Mouse (Mus musculus) cerebellum, postnatal 14 days (tissue): Measurements from ENCODE around the gene 9130213A22Rik.
"Not testable (repeated sequence)": the region's sequence is repeated elsewhere in the genome, so short reads cannot be mapped to it uniquely, and the experiment has no call there.

Experiments
- DNase-seq, 2 experiments: peaks; one replicate each; pipeline ENCODE4 v3.0.0; 2021; ENCODE audit warnings: mixed read lengths in 2 of 2

9130213A22Rik gene

GRCm38 (mm10) chr11:69105796-69106195 lies 16.6 kb downstream of the 9130213A22Rik start:
- DNase-seq = peak in 1 of 2 experiments; percentile 17

- DNase-seq = no peak
Observed at GRCm38 (mm10) chr11:69105227-69105626, 17.2 kb downstream of the 9130213A22Rik start.

- DNase-seq = no peak
Observed at GRCm38 (mm10) chr11:69104487-69104886, 17.9 kb downstream of the 9130213A22Rik start.

- DNase-seq = no peak
Observed at GRCm38 (mm10) chr11:69103531-69104435, 18.6 kb downstream of the 9130213A22Rik start.

- DNase-seq = no peak
Observed at GRCm38 (mm10) chr11:69103121-69103520, 19.3 kb downstream of the 9130213A22Rik start.

GRCm38 (mm10) chr11:69102403-69102725 lies 20.0 kb downstream of the 9130213A22Rik start:
- DNase-seq = no peak

GRCm38 (mm10) chr11:69101604-69102402 lies 20.6 kb downstream of the 9130213A22Rik start:
- no peak for DNase-seq

GRCm38 (mm10) chr11:69100639-69101360 lies 21.6 kb downstream of the 9130213A22Rik start:
- peak in 1 of 2 experiments; percentile 29 for DNase-seq

GRCm38 (mm10) chr11:69099915-69100345 lies 22.5 kb downstream of the 9130213A22Rik start:
- DNase-seq = peak; percentile 88 to 90

- peak; percentile 83 to 92 for DNase-seq
Observed at GRCm38 (mm10) chr11:69099177-69099914, 23.0 kb downstream of the 9130213A22Rik start.

- peak; percentile 99 to 100 for DNase-seq
Observed at GRCm38 (mm10) chr11:69098762-69099091, 23.7 kb downstream of the 9130213A22Rik start.

GRCm38 (mm10) chr11:69098039-69098761 lies 24.2 kb downstream of the 9130213A22Rik start:
- no peak for DNase-seq

GRCm38 (mm10) chr11:69096987-69097900 lies 25.1 kb downstream of the 9130213A22Rik start:
- peak; percentile 85 to 92 for DNase-seq

GRCm38 (mm10) chr11:69096360-69096986 lies 25.9 kb downstream of the 9130213A22Rik start:
- no peak for DNase-seq

- peak in 1 of 2 experiments; percentile 42 for DNase-seq
Observed at GRCm38 (mm10) chr11:69095511-69096231, 26.7 kb downstream of the 9130213A22Rik start.

- peak; percentile 98 to 99 for DNase-seq
Observed at GRCm38 (mm10) chr11:69094697-69095429, 27.5 kb downstream of the 9130213A22Rik start, which contains the start of gene Per1. Per1 (plus strand) TSS chr11:69095217.

- not testable (repeated sequence) for DNase-seq
Observed at GRCm38 (mm10) chr11:69093856-69094255, 28.5 kb downstream of the 9130213A22Rik start.

- no peak for DNase-seq
Observed at GRCm38 (mm10) chr11:69092871-69093270, 29.5 kb downstream of the 9130213A22Rik start.
